Mouse (Mus musculus) ES-E14 (cell line): ENCODE measurements around the gene Mtx1. TPM values are rescaled to one million over a fixed set of nuclear protein-coding genes. Genes with fewer than 3 reads are reported as not detected.
A peak's percentile ranks its signal among the peaks of the same experiment; 100 is the strongest.
"Not testable (repeated sequence)": the region's sequence is repeated elsewhere in the genome, so short reads cannot be mapped to it uniquely, and the experiment has no call there.

Experiments
- DNase-seq: peaks from one replicate; pipeline ENCODE4 v3.0.0-alpha.2; 2013; ENCODE audit warnings: low read depth, low spot score
- H3K27ac ChIP-seq: 2 replicates; pipeline ENCODE4 v1.5.1; 2012; ENCODE audit warnings: low read depth, mild to moderate bottlenecking, low read length, moderate library complexity, mixed read lengths; ENCODE audit not compliant: poor library complexity, insufficient read depth, severe bottlenecking
- H3K36me3 ChIP-seq: 2 replicates; pipeline ENCODE4 v1.6.1; 2012; ENCODE audit warnings: mild to moderate bottlenecking, low read length, moderate library complexity, mixed read lengths; ENCODE audit not compliant: control insufficient read depth, poor library complexity, insufficient read depth, severe bottlenecking
- H3K4me1 ChIP-seq, 2 experiments: fragments of 150-350 bp in 1 of 2; sonication (generic) in 1 of 2; 2 replicates each; pipeline ENCODE4 v1.6.1; 2012; ENCODE audit warnings: low read length in 2 of 2, mild to moderate bottlenecking in 1 of 2, mixed read lengths in 1 of 2; ENCODE audit not compliant: control insufficient read depth in 2 of 2, insufficient read depth in 2 of 2, poor library complexity in 1 of 2
- H3K4me3 ChIP-seq, 2 experiments: fragments of 150-350 bp in 1 of 2; sonication (generic) in 1 of 2; 2 replicates each; pipeline ENCODE4 v1.5.1; 2012; ENCODE audit warnings: low read length in 2 of 2, low read depth in 1 of 2, mild to moderate bottlenecking in 1 of 2, mixed read lengths in 1 of 2; ENCODE audit not compliant: insufficient read depth in 1 of 2, poor library complexity in 1 of 2, severe bottlenecking in 1 of 2
- H3K9ac ChIP-seq: 2 replicates; pipeline ENCODE4 v1.6.1; 2012; ENCODE audit warnings: low read depth, mild to moderate bottlenecking, low read length, mixed read lengths; ENCODE audit not compliant: poor library complexity, insufficient read depth, severe bottlenecking
- H3K9me3 ChIP-seq: fragments of 150-350 bp; sonication (generic); 2 replicates; pipeline ENCODE4 v1.6.1; 2012; ENCODE audit warnings: low read depth, mild to moderate bottlenecking, low read length; ENCODE audit not compliant: control insufficient read depth, insufficient read depth
- CHD2 ChIP-seq: IDR thresholded peaks from 2 replicates; pipeline ENCODE4 v1.6.1; 2014; ENCODE audit warnings: mild to moderate bottlenecking, low read depth, low read length, inconsistent platforms
- HCFC1 ChIP-seq: IDR thresholded peaks from 2 replicates; pipeline ENCODE4 v1.6.1; 2012; ENCODE audit warnings: low read length, inconsistent platforms, borderline replicate concordance; ENCODE audit not compliant: insufficient read depth
- MAFK ChIP-seq: IDR thresholded peaks from 2 replicates; pipeline ENCODE4 v1.6.1; 2014; ENCODE audit warnings: mild to moderate bottlenecking, low read depth, low read length, inconsistent platforms; ENCODE audit not compliant: insufficient read depth
- ZC3H11A ChIP-seq: IDR thresholded peaks from 2 replicates; pipeline ENCODE4 v1.6.1; 2012; ENCODE audit warnings: low read depth, mild to moderate bottlenecking, inconsistent platforms, low read length, borderline replicate concordance
- ZNF384 ChIP-seq: IDR thresholded peaks from 2 replicates; pipeline ENCODE4 v1.6.1; 2012; ENCODE audit warnings: low read depth, low read length, inconsistent platforms
- in situ Hi-C, 2 experiments: fragments of 600-800 bp; cut with MboI; formaldehyde crosslinking; loops; one replicate each; pipeline ENCODE4 v1.15.1; 2025; ENCODE audit warnings: low sequenced_read_pairs in 2 of 2, inconsistent platforms in 1 of 2; ENCODE audit not compliant: unreplicated experiment in 2 of 2
- total RNA-seq: library from RNA; depleted of rRNA; stranded (reverse); fragments of 300-350 nt; gene quantifications from 2 replicates; pipeline ENCODE4 v1.2.3, GENCODE M21; 2012

Mtx1 gene
- total RNA-seq, 1 experiment: 251 TPM

- in situ Hi-C loops: no loop called here
- Histone ChIP-seq H3K4me1 (peaks cover 13 to 35% of the 10 kb centered on the region in 2 experiments), H3K9me3 (no peaks in the 10 kb centered on the region), H3K27ac (peak overlapping the region; percentile 86; the same call in 1 of the 2 replicates), H3K9ac (peak overlapping the region; percentile 68), H3K4me3 (peak overlapping the region in 1 of 2 experiments; percentile 47; a peak in 2 of 4 replicates), H3K36me3 (peaks cover 13% of the 10 kb centered on the region; the same call in 1 of the 2 replicates)
- TF ChIP-seq ZNF384: no peak
- TF ChIP-seq HCFC1: no peak
- TF ChIP-seq CHD2: no peak
- no peak for TF ChIP-seq MAFK
- no peak for TF ChIP-seq ZC3H11A
- DNase-seq: no peak
Observed at GRCm38 (mm10) chr3:89224796-89225195, 2.1 kb downstream of the Mtx1 start.

GRCm38 (mm10) chr3:89221167-89221566, 5.7 kb downstream of the Mtx1 start:
- TF ChIP-seq ZC3H11A: no peak
- no peak for TF ChIP-seq CHD2
- TF ChIP-seq HCFC1: no peak
- TF ChIP-seq MAFK: no peak
- TF ChIP-seq ZNF384: no peak
- H3K9ac ChIP-seq: no peak overlapping the region
- no peak for DNase-seq
- in situ Hi-C loops: no loop called here
- no peak overlapping the region for H3K27ac ChIP-seq
- no peaks in the 10 kb centered on the region for H3K9me3 ChIP-seq
- H3K4me1 ChIP-seq: peaks cover 6 to 24% of the 10 kb centered on the region in 2 experiments
- H3K36me3 ChIP-seq: peaks cover 16% of the 10 kb centered on the region; the same call in 1 of the 2 replicates
- no peak overlapping the region for H3K4me3 ChIP-seq

GRCm38 (mm10) chr3:89219546-89219945, 7.3 kb downstream of the Mtx1 start:
- H3K4me1 ChIP-seq: peaks cover 0 to 23% of the 10 kb centered on the region in 2 experiments; a peak in 3 of 4 replicates
- in situ Hi-C loops: no loop called here
- no peaks in the 10 kb centered on the region for H3K9me3 ChIP-seq
- no peak overlapping the region for H3K27ac ChIP-seq
- no peak for DNase-seq
- no peak overlapping the region for H3K9ac ChIP-seq
- no peak overlapping the region for H3K4me3 ChIP-seq
- peaks cover 16% of the 10 kb centered on the region; the same call in 1 of the 2 replicates for H3K36me3 ChIP-seq
- no peak for TF ChIP-seq HCFC1
- TF ChIP-seq ZC3H11A: no peak
- no peak for TF ChIP-seq MAFK
- no peak for TF ChIP-seq CHD2
- TF ChIP-seq ZNF384: no peak

GRCm38 (mm10) chr3:89218271-89218670, 8.6 kb downstream of the Mtx1 start:
- no peak for DNase-seq
- in situ Hi-C loops: no loop called here
- TF ChIP-seq HCFC1: no peak
- no peak for TF ChIP-seq MAFK
- no peak for TF ChIP-seq ZNF384
- no peak for TF ChIP-seq ZC3H11A
- no peak for TF ChIP-seq CHD2
- Histone ChIP-seq H3K27ac (no peak overlapping the region), H3K36me3 (peaks cover 13% of the 10 kb centered on the region; the same call in 1 of the 2 replicates), H3K9ac (no peak overlapping the region), H3K9me3 (no peaks in the 10 kb centered on the region), H3K4me3 (no peak overlapping the region), H3K4me1 (peaks cover 0 to 17% of the 10 kb centered on the region in 2 experiments; a peak in 2 of 4 replicates)

GRCm38 (mm10) chr3:89216407-89216806, 10.5 kb downstream of the Mtx1 start:
- in situ Hi-C loops: not testable (repeated sequence)

More at GRCm38 (mm10) chr3:89216407-89216806, 10.5 kb downstream of the Mtx1 start:
- H3K4me1 ChIP-seq: peaks cover 3 to 17% of the 10 kb centered on the region in 2 experiments; a peak in 2 of 4 replicates
- not testable (repeated sequence) for H3K9me3 ChIP-seq, DNase-seq, H3K9ac ChIP-seq, H3K36me3 ChIP-seq, H3K4me3 ChIP-seq, H3K27ac ChIP-seq
- TF ChIP-seq ZNF384: peak; percentile 91
